Mouse (Mus musculus) forebrain, postnatal 0 days (tissue): ENCODE data around the gene Cnksr2. TPM values are rescaled to one million over a fixed set of nuclear protein-coding genes. Genes with fewer than 3 reads are reported as not detected.

Experiments used
- ATAC-seq: fragments of 200-750 bp; cut with Nextera tagmentation; 2 replicates; pipeline ENCODE4 v1.8.0; 2017; ENCODE audit warnings: mild to moderate bottlenecking, moderate library complexity
- DNase-seq: peaks from one replicate; pipeline ENCODE4 v3.0.0-alpha.2; 2015
- H3K27ac ChIP-seq: fragments of 300-500 bp; sonication (generic); 2 replicates; pipeline ENCODE4 v1.5.1; 2014; ENCODE audit warnings: low read depth, mild to moderate bottlenecking, antibody characterized with exemption, low read length, moderate library complexity, mixed read lengths
- H3K27me3 ChIP-seq: fragments of 300-500 bp; sonication (generic); 2 replicates; pipeline ENCODE4 v1.6.1; 2014; ENCODE audit warnings: mild to moderate bottlenecking, low read length, mixed read lengths; ENCODE audit not compliant: insufficient read depth
- H3K36me3 ChIP-seq: fragments of 300-500 bp; sonication (generic); 2 replicates; pipeline ENCODE4 v1.6.1; 2014; ENCODE audit warnings: mild to moderate bottlenecking, moderate library complexity; ENCODE audit not compliant: insufficient read depth
- H3K4me1 ChIP-seq: fragments of 300-500 bp; sonication (generic); 2 replicates; pipeline ENCODE4 v1.6.1; 2014; ENCODE audit warnings: antibody characterized with exemption; ENCODE audit not compliant: insufficient read depth
- H3K4me2 ChIP-seq: fragments of 300-500 bp; sonication (generic); 2 replicates; pipeline ENCODE4 v1.6.1; 2014; ENCODE audit warnings: low read depth, mild to moderate bottlenecking, moderate library complexity
- H3K4me3 ChIP-seq: fragments of 300-500 bp; sonication (generic); 2 replicates; pipeline ENCODE4 v1.5.1; 2014; ENCODE audit warnings: low read depth, low read length, mixed read lengths
- H3K9ac ChIP-seq: fragments of 300-500 bp; sonication (generic); 2 replicates; pipeline ENCODE4 v1.6.1; 2014; ENCODE audit warnings: mild to moderate bottlenecking
- H3K9me3 ChIP-seq: fragments of 300-500 bp; sonication (generic); 2 replicates; pipeline ENCODE4 v1.6.1; 2016; ENCODE audit warnings: low read length
- CTCF ChIP-seq: sonication (generic); IDR thresholded peaks from 2 replicates; pipeline ENCODE4 v1.5.1; 2016; ENCODE audit warnings: antibody characterized with exemption, control low read depth, low read depth
- WGBS: fragments of 180-500 bp; shearing (Covaris S2); extraction: QIAGEN DNeasy Blood & Tissue Kit; methylation state at CpG from one replicate; pipeline ENCODE4 v1.1.7; 2014; 5-methylcytosine and 5-hydroxymethylcytosine counted together
- polyA plus RNA-seq: library from polyadenylated mRNA; unstranded; fragments of >200 nt; fragmentation: Nextera tagmentation; extraction: Ambion mirVana; gene quantifications from 2 replicates; pipeline ENCODE4 v1.2.1, GENCODE M21; 2015
- total RNA-seq: library from RNA; depleted of rRNA; stranded (reverse); fragments of >200 nt; gene quantifications from 2 replicates; pipeline ENCODE4 v1.2.3, GENCODE M21; 2014; rRNA removed

The Cnksr2 gene
- total and polyA plus RNA-seq, 2 experiments from 2014 or later = 17.1 to 34.9 TPM

- H3K9me3 ChIP-seq = no peaks in the 10 kb centered on the region
- no peak overlapping the region for H3K27ac ChIP-seq
- H3K4me2 ChIP-seq = no peak overlapping the region
- no peak for TF ChIP-seq CTCF
- H3K27me3 ChIP-seq = no peaks in the 10 kb centered on the region
- WGBS = 97% methylated on average over 2 of the region's 2 CpGs
- no peak for DNase-seq
- H3K9ac ChIP-seq = no peak overlapping the region
- no peaks in the 10 kb centered on the region for H3K4me1 ChIP-seq
- ATAC-seq = no peak
- H3K4me3 ChIP-seq = no peak overlapping the region
- H3K36me3 ChIP-seq = no peaks in the 10 kb centered on the region
Observed at GRCm38 (mm10) chrX:157801669-157802068, 241.4 kb downstream of the Cnksr2 start.

Other genes starting within 250 kb of the Cnksr2 start
- gene Klhl34, start 224.9 kb downstream of the Cnksr2 start, total RNA-seq = 0.15 TPM in 1 of 2 replicates, not detected in the other
- gene Klhl34, start 224.9 kb downstream of the Cnksr2 start, polyA plus RNA-seq = 0.77 and 1.4 TPM in 2 replicates